Mouse (Mus musculus) embryo, embryonic 11 days (tissue): ENCODE results near the gene Gm44805.

ENCODE experiments used
- DNase-seq: peaks from one replicate; pipeline ENCODE4 v3.0.0-alpha.2; 2015

Gm44805 gene

GRCm38 (mm10) chr7:19628192-19628535 is 53.1 kb downstream of the Gm44805 start:
- no peak for DNase-seq

- DNase-seq = no peak
Observed at GRCm38 (mm10) chr7:19627721-19628120, 53.5 kb downstream of the Gm44805 start.

- DNase-seq = no peak
Observed at GRCm38 (mm10) chr7:19623433-19623832, 57.8 kb downstream of the Gm44805 start.

- no peak for DNase-seq
Observed at GRCm38 (mm10) chr7:19622241-19622640, 59.0 kb downstream of the Gm44805 start.
